Mouse (Mus musculus) cerebellum, adult 2 months (tissue): ENCODE measurements at regions not wholly inside any gene's neighbourhood (a gene's known extent, or its start where the extent isn't known, plus 50 kb on each side); places are given as distances from the start of the nearest gene placed in this dataset.
A peak's percentile ranks its signal among the peaks of the same experiment; 100 is the strongest.

Experiments
- DNase-seq, 2 experiments: peaks; one replicate each; pipeline ENCODE4 v3.0.0; 2021
- H3K27ac ChIP-seq: fragments of 200-500 bp; 2 replicates; pipeline ENCODE4 v1.5.1; 2012; ENCODE audit warnings: low read length, control low read depth, inconsistent platforms; ENCODE audit not compliant: insufficient read depth
- H3K27me3 ChIP-seq: fragments of 200-500 bp; 2 replicates; pipeline ENCODE4 v1.6.1; 2012; ENCODE audit warnings: inconsistent platforms, mild to moderate bottlenecking, low read length, moderate library complexity; ENCODE audit not compliant: control insufficient read depth, insufficient read depth
- H3K4me1 ChIP-seq: fragments of 200-500 bp; 2 replicates; pipeline ENCODE4 v1.6.1; 2011; ENCODE audit warnings: low read length; ENCODE audit not compliant: control insufficient read depth, insufficient read depth
- H3K4me3 ChIP-seq: fragments of 200-500 bp; replicated peaks from 2 replicates; pipeline ENCODE3; 2011; ENCODE audit warnings: mild to moderate bottlenecking, low read depth, low read length, control low read depth; ENCODE audit not compliant: insufficient read depth
- CTCF ChIP-seq: fragments of 200-500 bp; IDR thresholded peaks from 2 replicates; pipeline ENCODE4 v1.5.1; 2011; ENCODE audit warnings: low read depth, mild to moderate bottlenecking, control low read depth, low read length, moderate library complexity, borderline replicate concordance; ENCODE audit not compliant: insufficient read depth
- POLR2A ChIP-seq: fragments of 200-500 bp; IDR thresholded peaks from 2 replicates; pipeline ENCODE4 v1.6.1; 2011; ENCODE audit warnings: low read length, control low read depth, borderline replicate concordance; ENCODE audit not compliant: insufficient read depth
- WGBS: fragments of 180-500 bp; shearing (Covaris S2); methylation state at CpG from one replicate; pipeline ENCODE4 v1.1.7; 2018; 5-methylcytosine and 5-hydroxymethylcytosine counted together

- WGBS: 52% methylated on average over 6 of the region's 6 CpGs
- no peak overlapping the region for H3K27ac ChIP-seq
Observed at GRCm38 (mm10) chr9:52776542-52776941, 97.0 kb upstream of the AI593442 start.

GRCm38 (mm10) chr9:52775232-52775631 is 95.7 kb upstream of the AI593442 start:
- H3K4me3 ChIP-seq: no peak overlapping the region
- H3K27ac ChIP-seq: no peak overlapping the region
- TF ChIP-seq POLR2A (no peak), CTCF (no peak)
- no peaks in the 10 kb centered on the region for H3K27me3 ChIP-seq
- 100% methylated on average over 1 of the region's 1 CpGs for WGBS
- H3K4me1 ChIP-seq: no peaks in the 10 kb centered on the region
- DNase-seq: no peak

More at GRCm38 (mm10) chr9:52776542-52776941, 97.0 kb upstream of the AI593442 start:
- TF ChIP-seq CTCF (no peak), POLR2A (no peak)
- Histone ChIP-seq H3K27me3 (no peaks in the 10 kb centered on the region), H3K4me3 (no peak overlapping the region), H3K4me1 (no peaks in the 10 kb centered on the region)
- no peak for DNase-seq

DNA sequence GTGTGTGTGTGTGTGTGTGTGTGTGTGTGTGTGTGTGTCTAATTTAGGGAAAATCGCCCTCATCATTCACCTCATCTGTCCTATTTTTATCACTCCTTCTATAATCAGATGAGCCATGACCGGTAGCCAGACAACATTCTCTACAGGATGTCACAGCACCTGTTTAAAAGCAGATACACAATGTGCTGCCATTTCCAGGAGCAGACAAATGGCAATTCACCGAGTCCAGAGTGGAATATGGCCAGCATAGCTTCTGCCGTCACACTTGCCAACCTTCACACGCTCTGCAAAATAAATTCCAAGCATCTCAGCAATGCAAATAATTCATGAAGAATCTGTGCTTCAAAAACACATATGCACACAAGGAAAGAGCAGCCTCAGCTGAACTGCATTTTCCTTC is 88.5 kb upstream of the AI593442 start:
- H3K4me1 ChIP-seq: no peaks in the 10 kb centered on the region
- DNase-seq: peak; percentile 61 to 85
- 13% methylated on average over 5 of the region's 5 CpGs for WGBS
- no peak for TF ChIP-seq CTCF
- no peak for TF ChIP-seq POLR2A
- no peaks in the 10 kb centered on the region for H3K27me3 ChIP-seq
- H3K4me3 ChIP-seq: no peak overlapping the region
- H3K27ac ChIP-seq: no peak overlapping the region

DNA sequence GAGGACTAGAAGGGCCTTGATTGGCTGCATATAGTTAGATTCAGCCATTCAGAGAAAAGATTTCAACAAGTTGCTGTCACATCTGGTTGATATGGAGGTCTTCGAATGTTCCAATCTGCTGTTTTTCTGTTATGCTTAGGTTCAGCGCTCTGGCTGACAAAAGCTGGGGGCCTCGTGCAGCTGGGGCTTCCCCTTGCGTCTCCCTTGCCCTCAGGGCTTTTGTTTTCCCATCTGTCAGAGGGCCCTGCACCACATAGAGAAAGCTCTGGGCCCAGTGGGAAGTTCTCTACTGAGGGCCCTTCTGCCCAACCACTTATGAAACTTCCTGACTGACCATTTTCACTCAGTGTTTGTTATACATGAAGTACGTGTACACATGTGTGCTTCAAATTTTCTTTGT is 86.2 kb upstream of the AI593442 start:
- DNase-seq: no peak
- Histone ChIP-seq H3K27me3 (no peaks in the 10 kb centered on the region), H3K27ac (no peak overlapping the region), H3K4me1 (no peaks in the 10 kb centered on the region), H3K4me3 (no peak overlapping the region)
- TF ChIP-seq CTCF (no peak), POLR2A (no peak)
- WGBS: 71% methylated on average over 5 of the region's 5 CpGs

DNA sequence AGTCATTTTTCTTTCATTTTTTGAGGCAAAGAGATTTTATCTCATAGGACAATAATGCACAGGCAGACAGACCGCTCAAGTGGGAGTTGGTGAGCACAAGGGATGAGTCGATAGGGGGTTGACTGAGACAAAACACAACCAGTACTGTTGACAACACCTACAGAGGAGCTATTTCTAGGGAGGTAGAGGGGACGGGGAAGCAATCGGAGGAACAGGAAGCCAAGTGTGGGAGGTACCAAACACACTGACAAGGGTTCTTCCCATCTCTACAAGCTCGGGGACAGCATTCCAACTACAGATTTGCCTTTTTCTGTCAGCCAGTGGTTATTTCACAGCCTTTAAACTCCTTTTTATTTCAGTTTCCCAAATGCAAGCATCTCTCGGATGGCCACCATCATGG is 83.3 kb upstream of the AI593442 start:
- Histone ChIP-seq H3K27me3 (no peaks in the 10 kb centered on the region), H3K4me1 (no peaks in the 10 kb centered on the region), H3K4me3 (no peak overlapping the region), H3K27ac (no peak overlapping the region)
- DNase-seq: no peak
- TF ChIP-seq POLR2A (no peak), CTCF (no peak)
- 87% methylated on average over 6 of the region's 6 CpGs for WGBS

- no peaks in the 10 kb centered on the region for H3K4me1 ChIP-seq
- H3K4me3 ChIP-seq: no peak overlapping the region
- WGBS: 86% methylated on average over 5 of the region's 5 CpGs
- DNase-seq: no peak
- TF ChIP-seq POLR2A (no peak), CTCF (no peak)
- no peaks in the 10 kb centered on the region for H3K27me3 ChIP-seq
- H3K27ac ChIP-seq: no peak overlapping the region
Observed at GRCm38 (mm10) chr9:52761257-52761656, 81.7 kb upstream of the AI593442 start.

DNA sequence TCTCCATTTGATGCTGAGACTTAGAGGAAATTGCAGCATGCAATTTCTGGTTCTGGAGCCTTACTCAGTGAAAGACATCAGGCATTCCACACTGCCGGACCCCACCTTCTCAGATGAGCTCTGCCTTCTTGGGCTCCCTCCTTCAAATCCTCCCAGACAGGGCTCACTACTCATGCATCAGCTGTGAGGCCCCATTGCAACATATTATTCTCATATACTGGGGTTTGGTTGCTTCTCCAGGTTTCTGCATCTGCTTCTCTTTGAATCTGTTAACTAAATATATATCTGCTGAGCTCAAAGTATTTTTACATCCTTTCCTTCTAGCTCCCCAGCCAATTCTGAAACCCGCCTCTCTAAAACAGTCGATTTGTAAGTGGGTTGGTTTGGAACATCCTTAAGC is 68.8 kb upstream of the AI593442 start:
- TF ChIP-seq CTCF (no peak), POLR2A (no peak)
- Histone ChIP-seq H3K27me3 (no peaks in the 10 kb centered on the region), H3K4me1 (no peaks in the 10 kb centered on the region), H3K4me3 (no peak overlapping the region), H3K27ac (no peak overlapping the region)
- DNase-seq: no peak
- 72% methylated on average over 3 of the region's 3 CpGs for WGBS

GRCm38 (mm10) chr9:52738560-52739100 is 59.0 kb upstream of the AI593442 start:
- Histone ChIP-seq H3K27ac (no peak overlapping the region), H3K27me3 (no peaks in the 10 kb centered on the region)
- 80% methylated on average over 5 of the region's 5 CpGs for WGBS

More at GRCm38 (mm10) chr9:52738560-52739100, 59.0 kb upstream of the AI593442 start:
- H3K4me1 ChIP-seq: no peaks in the 10 kb centered on the region
- no peak overlapping the region for H3K4me3 ChIP-seq
- TF ChIP-seq CTCF: no peak
- TF ChIP-seq POLR2A: no peak
- DNase-seq: no peak
